Mouse (Mus musculus) midbrain, postnatal 0 days (tissue): ENCODE measurements at regions not wholly inside any gene's neighbourhood (a gene's known extent, or its start where the extent isn't known, plus 50 kb on each side); places are given as distances from the start of the nearest gene placed in this dataset.

Experiments
- ATAC-seq: fragments of 200-750 bp; cut with Nextera tagmentation; 2 replicates; pipeline ENCODE4 v1.8.0; 2017; ENCODE audit warnings: moderate number of reproducible peaks, mild to moderate bottlenecking, moderate TSS enrichment, moderate library complexity; ENCODE audit not compliant: low FRiP score
- DNase-seq: peaks from one replicate; pipeline ENCODE4 v3.0.0-alpha.2; 2015; ENCODE audit warnings: low spot score
- H3K27ac ChIP-seq: fragments of 300-500 bp; sonication (generic); 2 replicates; pipeline ENCODE4 v1.5.1; 2014; ENCODE audit warnings: low read depth, mild to moderate bottlenecking, low read length, mixed read lengths
- H3K27me3 ChIP-seq: fragments of 300-500 bp; sonication (generic); 2 replicates; pipeline ENCODE4 v1.6.1; 2014; ENCODE audit warnings: low read length, control low read depth, mixed read lengths; ENCODE audit not compliant: insufficient read depth
- H3K36me3 ChIP-seq: fragments of 300-500 bp; sonication (generic); 2 replicates; pipeline ENCODE4 v1.6.1; 2014; ENCODE audit warnings: low read length, control low read depth, mixed read lengths; ENCODE audit not compliant: insufficient read depth
- H3K4me1 ChIP-seq: fragments of 300-500 bp; sonication (generic); 2 replicates; pipeline ENCODE4 v1.6.1; 2014; ENCODE audit warnings: mild to moderate bottlenecking, control low read depth, antibody characterized with exemption, low read length, mixed read lengths; ENCODE audit not compliant: insufficient read depth
- H3K4me2 ChIP-seq: fragments of 300-500 bp; sonication (generic); 2 replicates; pipeline ENCODE4 v1.6.1; 2014; ENCODE audit warnings: low read depth, mild to moderate bottlenecking, low read length, mixed read lengths; ENCODE audit not compliant: poor library complexity, severe bottlenecking
- H3K4me3 ChIP-seq: fragments of 300-500 bp; sonication (generic); 2 replicates; pipeline ENCODE4 v1.5.1; 2014; ENCODE audit warnings: low read depth, mild to moderate bottlenecking, low read length, moderate library complexity
- H3K9ac ChIP-seq: fragments of 300-500 bp; sonication (generic); replicated peaks from 2 replicates; pipeline ENCODE4 v1.6.1; 2014; ENCODE audit warnings: mild to moderate bottlenecking, low read length, moderate library complexity, mixed read lengths; ENCODE audit not compliant: poor library complexity, severe bottlenecking
- H3K9me3 ChIP-seq: fragments of 300-500 bp; sonication (generic); 2 replicates; pipeline ENCODE4 v1.6.1; 2016; ENCODE audit warnings: low read length, control low read depth
- CTCF ChIP-seq: IDR thresholded peaks from 2 replicates; pipeline ENCODE4 v1.5.1; 2016; ENCODE audit warnings: antibody characterized with exemption, mild to moderate bottlenecking
- WGBS: fragments of 180-500 bp; shearing (Covaris S2); extraction: QIAGEN DNeasy Blood & Tissue Kit; methylation state at CpG from one replicate; pipeline ENCODE4 v1.1.7; 2014; 5-methylcytosine and 5-hydroxymethylcytosine counted together

- H3K9me3 ChIP-seq = no peaks in the 10 kb centered on the region
- 50% methylated on average over 7 of the region's 7 CpGs for WGBS
- no peak overlapping the region for H3K4me3 ChIP-seq
- no peak overlapping the region for H3K4me2 ChIP-seq
- H3K4me1 ChIP-seq = no peaks in the 10 kb centered on the region
- ATAC-seq (peak; percentile 52; the same call in 1 of the 2 replicates), DNase-seq (peak; percentile 87)
- no peaks in the 10 kb centered on the region for H3K27me3 ChIP-seq
- no peaks in the 10 kb centered on the region for H3K36me3 ChIP-seq
- no peak for TF ChIP-seq CTCF
- no peak overlapping the region for H3K9ac ChIP-seq
- peak overlapping the region; percentile 18; the same call in 1 of the 2 replicates for H3K27ac ChIP-seq
These were observed 68.0 kb upstream of the Rbm24 start for GRCm38 (mm10) chr13:46350075-46350747.

- ATAC-seq (no peak), DNase-seq (no peak)
- no peak overlapping the region for H3K9ac ChIP-seq
- no peaks in the 10 kb centered on the region for H3K27me3 ChIP-seq
- H3K36me3 ChIP-seq = no peaks in the 10 kb centered on the region
- WGBS = 72% methylated on average over 3 of the region's 3 CpGs
- H3K9me3 ChIP-seq = no peaks in the 10 kb centered on the region
- H3K27ac ChIP-seq = no peak overlapping the region
- no peak overlapping the region for H3K4me2 ChIP-seq
- no peak overlapping the region for H3K4me3 ChIP-seq
- no peak for TF ChIP-seq CTCF
- H3K4me1 ChIP-seq = no peaks in the 10 kb centered on the region
These were observed 62.9 kb upstream of the Rbm24 start for GRCm38 (mm10) chr13:46355306-46355705.

DNA sequence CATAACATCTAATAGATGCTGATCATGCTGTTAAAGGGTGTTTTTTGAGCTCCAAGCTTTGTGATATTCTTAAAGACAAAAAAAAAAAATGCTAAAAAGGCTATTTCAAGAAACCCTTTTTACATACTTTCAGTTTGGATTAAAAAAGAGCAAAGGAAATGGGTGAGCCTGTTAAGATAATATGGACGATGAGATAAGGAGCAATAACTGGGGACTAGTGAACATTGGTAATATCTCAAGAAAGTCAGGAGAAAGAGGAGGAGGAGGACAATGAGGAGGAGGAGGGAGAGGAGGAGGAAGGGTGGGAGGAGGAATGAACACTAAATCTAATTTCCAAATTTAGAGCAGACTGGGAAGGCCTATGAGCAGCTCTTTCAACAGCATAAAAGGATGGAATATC lies 62.3 kb upstream of the Rbm24 start:
- Histone ChIP-seq H3K9me3 (no peaks in the 10 kb centered on the region), H3K27ac (no peak overlapping the region), H3K36me3 (no peaks in the 10 kb centered on the region), H3K4me2 (no peak overlapping the region), H3K4me3 (no peak overlapping the region), H3K9ac (no peak overlapping the region), H3K4me1 (no peaks in the 10 kb centered on the region), H3K27me3 (no peaks in the 10 kb centered on the region)
- 86% methylated on average over 1 of the region's 1 CpGs for WGBS
- DNase-seq = no peak
- no peak for TF ChIP-seq CTCF
- no peak for ATAC-seq

DNA sequence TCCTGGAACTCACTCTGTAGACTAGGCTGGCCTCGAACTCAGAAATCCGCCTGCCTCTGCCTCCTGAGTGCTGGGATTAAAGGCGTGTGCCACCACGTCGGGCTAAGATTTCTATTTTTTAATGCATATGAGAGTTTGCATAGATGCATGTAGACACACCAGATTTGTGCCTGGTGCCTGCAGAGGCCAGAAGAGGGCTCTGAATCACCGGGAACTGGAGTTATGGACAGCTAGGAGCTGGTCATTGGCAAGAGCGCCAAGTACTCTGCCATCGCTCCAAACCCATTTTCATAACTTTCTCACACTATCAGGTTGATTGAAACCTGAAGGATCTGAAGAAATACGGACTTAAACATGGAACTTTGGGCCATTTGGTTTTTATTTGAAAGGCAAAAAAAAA lies 61.2 kb upstream of the Rbm24 start:
- H3K36me3 ChIP-seq = no peaks in the 10 kb centered on the region
- WGBS = 92% methylated on average over 9 of the region's 9 CpGs
- TF ChIP-seq CTCF = no peak; the same call in 1 of the 2 replicates
- no peak overlapping the region for H3K4me2 ChIP-seq
- no peaks in the 10 kb centered on the region for H3K4me1 ChIP-seq
- DNase-seq (no peak), ATAC-seq (no peak)
- H3K9me3 ChIP-seq = no peaks in the 10 kb centered on the region
- no peak overlapping the region for H3K9ac ChIP-seq
- no peak overlapping the region for H3K27ac ChIP-seq
- no peak overlapping the region for H3K4me3 ChIP-seq
- no peaks in the 10 kb centered on the region for H3K27me3 ChIP-seq

- WGBS = 62% methylated on average over 12 of the region's 12 CpGs
- TF ChIP-seq CTCF = no peak
- H3K9me3 ChIP-seq = no peaks in the 10 kb centered on the region
- no peaks in the 10 kb centered on the region for H3K36me3 ChIP-seq
- no peak for ATAC-seq
- H3K27me3 ChIP-seq = no peaks in the 10 kb centered on the region
- H3K4me3 ChIP-seq = no peak overlapping the region
- peak overlapping the region; percentile 21; the same call in 1 of the 2 replicates for H3K27ac ChIP-seq
- H3K4me2 ChIP-seq = no peak overlapping the region
- no peak for DNase-seq
- H3K9ac ChIP-seq = no peak overlapping the region
- H3K4me1 ChIP-seq = no peaks in the 10 kb centered on the region
These were observed 57.6 kb upstream of the Rbm24 start for GRCm38 (mm10) chr13:46360495-46361120.

- Histone ChIP-seq H3K4me1 (no peaks in the 10 kb centered on the region), H3K9me3 (no peaks in the 10 kb centered on the region), H3K9ac (no peak overlapping the region), H3K27me3 (no peaks in the 10 kb centered on the region), H3K4me2 (no peak overlapping the region), H3K4me3 (no peak overlapping the region), H3K27ac (no peak overlapping the region), H3K36me3 (no peaks in the 10 kb centered on the region)
- TF ChIP-seq CTCF = no peak
- DNase-seq = no peak
- ATAC-seq = no peak
- 90% methylated on average over 13 of the region's 13 CpGs for WGBS
These were observed 54.6 kb upstream of the Rbm24 start for GRCm38 (mm10) chr13:46363456-46364201.
